Mouse (Mus musculus): Measurements from ENCODE around the gene Tmbim7.
"Not testable (repeated sequence)": the region's sequence is repeated elsewhere in the genome, so short reads cannot be mapped to it uniquely, and the experiment has no call there.

Tmbim7 gene

GRCm38 (mm10) chr5:3650881-3651280 lies at the start of gene Tmbim7:
Tmbim7 (plus strand) TSS chr5:3651181.
- DNase-seq (ENCODE audit: low read depth, low spot score): no peak

GRCm38 (mm10) chr5:3607114-3607513 lies 43.9 kb upstream of the Tmbim7 start:
- no peak for DNase-seq (ENCODE audit: low read depth, low spot score)

DNA sequence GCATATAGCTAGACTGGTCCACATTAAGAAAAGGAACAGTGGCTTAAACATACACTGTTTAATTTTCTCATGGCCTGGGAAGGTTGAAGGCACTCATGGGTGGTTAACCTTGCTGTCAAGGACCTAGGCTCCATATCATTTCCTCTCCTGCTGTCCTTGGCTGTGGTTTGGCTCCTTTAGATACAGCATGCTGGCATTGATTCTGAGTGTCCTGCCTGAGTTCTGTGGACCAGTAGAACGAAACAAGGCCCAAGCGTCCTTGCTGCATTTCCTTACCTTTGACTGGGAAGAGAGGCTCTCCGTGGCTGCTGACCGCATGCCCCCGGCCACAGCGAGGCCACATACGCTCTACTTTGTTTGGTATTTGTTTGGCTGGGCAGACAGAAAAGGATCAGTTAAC lies 41.7 kb upstream of the Tmbim7 start:
- no peak for DNase-seq (ENCODE audit: low read depth, low spot score)

- DNase-seq (ENCODE audit: low read depth, low spot score): not testable (repeated sequence)
Measured at GRCm38 (mm10) chr5:3611835-3612234, 39.1 kb upstream of the Tmbim7 start.

GRCm38 (mm10) chr5:3620486-3620885 lies 30.5 kb upstream of the Tmbim7 start:
- no peak for DNase-seq (ENCODE audit: low read depth, low spot score)

DNA sequence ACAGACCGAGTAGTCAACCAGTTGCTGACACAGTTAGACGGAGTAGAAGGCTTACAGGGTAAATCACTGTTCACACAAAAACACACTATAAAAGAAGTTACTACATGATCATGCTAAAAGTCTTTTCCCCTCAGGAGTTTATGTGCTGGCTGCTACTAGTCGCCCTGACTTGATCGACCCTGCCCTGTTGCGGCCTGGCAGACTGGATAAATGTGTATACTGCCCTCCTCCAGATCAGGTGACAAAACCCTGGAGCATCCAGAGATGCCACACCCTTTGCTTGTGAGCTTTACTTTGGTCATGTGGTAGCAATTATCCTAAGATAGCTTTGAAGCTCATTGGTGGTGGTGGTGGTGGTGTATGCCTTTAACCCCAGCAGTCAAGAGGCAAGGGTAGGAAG lies 20.9 kb upstream of the Tmbim7 start:
- DNase-seq (ENCODE audit: low read depth, low spot score): no peak

DNA sequence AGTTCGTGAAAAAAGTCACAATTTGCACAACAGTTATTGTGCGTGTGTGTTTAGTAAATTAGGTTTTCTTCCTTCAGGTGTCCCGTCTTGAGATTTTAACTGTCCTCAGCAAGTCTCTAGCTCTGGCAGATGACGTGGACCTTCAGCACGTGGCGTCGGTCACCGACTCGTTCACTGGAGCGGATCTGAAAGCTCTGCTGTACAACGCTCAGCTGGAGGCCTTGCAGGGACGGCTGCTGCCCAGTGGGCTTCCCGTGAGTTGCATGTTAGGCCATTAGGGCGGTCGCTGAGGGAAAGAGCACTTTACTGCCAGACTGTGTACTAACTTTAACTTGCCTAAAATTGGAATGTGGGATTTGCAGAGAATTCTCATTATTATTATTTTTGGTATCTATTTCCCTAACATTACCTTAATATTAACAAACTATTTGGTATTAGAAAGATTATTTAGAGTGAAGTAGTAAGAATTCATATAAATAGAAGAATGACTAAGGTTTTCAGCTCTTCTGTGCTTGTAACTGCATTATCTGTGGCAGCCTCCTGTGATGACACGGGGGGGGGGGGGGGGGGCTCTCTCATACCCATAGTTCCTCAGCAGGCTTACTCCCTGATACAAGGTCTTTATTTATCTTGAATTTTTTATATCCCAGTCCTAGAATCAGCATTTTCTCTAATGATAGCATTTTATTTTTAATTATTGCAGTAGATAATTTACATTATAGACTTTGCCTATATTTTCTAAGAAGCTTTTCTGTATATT lies 19.3 kb upstream of the Tmbim7 start:
- no peak for DNase-seq (ENCODE audit: low read depth, low spot score)

GRCm38 (mm10) chr5:3632285-3632684 lies 18.7 kb upstream of the Tmbim7 start:
- no peak for DNase-seq (ENCODE audit: low read depth, low spot score)

GRCm38 (mm10) chr5:3633315-3633714 lies 17.7 kb upstream of the Tmbim7 start:
- DNase-seq (ENCODE audit: low read depth, low spot score): no peak

DNA sequence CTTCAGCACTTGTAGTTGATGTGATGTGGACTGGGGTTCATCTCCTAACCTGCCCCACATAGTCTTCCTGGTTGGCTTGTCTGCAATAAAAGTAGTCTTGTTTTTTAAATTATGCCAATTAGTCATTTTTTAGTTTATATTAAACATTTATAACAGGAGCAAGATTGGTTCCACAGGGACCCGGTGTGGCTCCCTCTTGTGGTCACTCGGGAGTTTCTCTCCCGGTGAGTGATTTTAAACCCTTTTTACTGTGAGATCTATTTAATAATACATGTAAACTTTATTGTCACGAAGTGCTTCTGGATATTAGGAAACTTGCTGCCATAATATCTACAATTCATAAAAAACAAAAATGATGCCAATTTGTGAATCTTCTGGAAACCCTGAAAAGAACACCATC lies 17.0 kb upstream of the Tmbim7 start:
- no peak for DNase-seq (ENCODE audit: low read depth, low spot score)

- no peak for DNase-seq (ENCODE audit: low read depth, low spot score)
Measured at GRCm38 (mm10) chr5:3635286-3635685, 15.7 kb upstream of the Tmbim7 start.

- no peak for DNase-seq (ENCODE audit: low read depth, low spot score)
Measured at GRCm38 (mm10) chr5:3644621-3645020, 6.4 kb upstream of the Tmbim7 start.

- DNase-seq (ENCODE audit: low read depth, low spot score): no peak
Measured at GRCm38 (mm10) chr5:3645326-3645725, 5.7 kb upstream of the Tmbim7 start.

GRCm38 (mm10) chr5:3646539-3646938 lies 4.4 kb upstream of the Tmbim7 start:
- DNase-seq (ENCODE audit: low read depth, low spot score): no peak

GRCm38 (mm10) chr5:3646991-3647707 lies 3.8 kb upstream of the Tmbim7 start:
- DNase-seq (ENCODE audit: low read depth, low spot score): no peak

- DNase-seq (ENCODE audit: low read depth, low spot score): peak; percentile 52
Measured at GRCm38 (mm10) chr5:3647708-3648121, 3.3 kb upstream of the Tmbim7 start.

- no peak for DNase-seq (ENCODE audit: low read depth, low spot score)
Measured at GRCm38 (mm10) chr5:3648206-3648848, 2.7 kb upstream of the Tmbim7 start.

- no peak for DNase-seq (ENCODE audit: low read depth, low spot score)
Measured at GRCm38 (mm10) chr5:3648849-3649210, 2.2 kb upstream of the Tmbim7 start.

- no peak for DNase-seq (ENCODE audit: low read depth, low spot score)
Measured at GRCm38 (mm10) chr5:3651621-3652020, 640 bp downstream of the Tmbim7 start.

GRCm38 (mm10) chr5:3652903-3653575 lies 2.1 kb downstream of the Tmbim7 start:
- DNase-seq (ENCODE audit: low read depth, low spot score): not testable (repeated sequence)

GRCm38 (mm10) chr5:3653801-3654200 lies 2.8 kb downstream of the Tmbim7 start:
- no peak for DNase-seq (ENCODE audit: low read depth, low spot score)

GRCm38 (mm10) chr5:3657085-3657484 lies 6.1 kb downstream of the Tmbim7 start, which contains the start of gene Gatad1:
Gatad1 (minus strand) TSS chr5:3657185.
- no peak for DNase-seq (ENCODE audit: low read depth, low spot score)

Data from WW6 (cell line).